Mouse (Mus musculus) cerebral cortex, adult 2 months (tissue): Measurements from ENCODE around the gene Rab27a.

ENCODE experiments used
- WGBS: fragments of 180-500 bp; shearing (Covaris S2); methylation state at CpG from one replicate; pipeline ENCODE4 v1.1.7; 2018; 5-methylcytosine and 5-hydroxymethylcytosine counted together

The Rab27a gene

GRCm38 (mm10) chr9:73091747-73092146 lies 47.1 kb downstream of the Rab27a start:
- 0% methylated on average over 1 of the region's 1 CpGs for WGBS

DNA sequence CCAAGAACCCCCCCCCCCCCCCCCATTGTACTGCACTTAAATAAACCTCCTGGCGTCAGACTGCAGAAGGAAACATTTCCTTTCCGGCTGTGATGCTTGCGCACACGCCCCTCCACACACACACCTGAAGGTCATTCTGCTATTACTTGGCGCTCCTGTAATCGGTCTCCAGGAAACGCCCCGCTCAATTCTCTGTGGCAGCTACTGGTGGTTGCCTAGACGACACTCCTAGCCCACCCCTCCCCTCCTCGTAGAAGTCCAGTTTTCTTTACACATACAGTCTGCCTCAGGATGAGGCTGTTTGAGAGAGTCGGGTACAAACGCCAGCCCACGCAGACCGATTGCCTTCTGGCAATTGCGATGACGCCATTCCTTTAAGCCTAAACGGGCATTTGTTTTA lies 49.9 kb downstream of the Rab27a start:
- 28% methylated on average over 17 of the region's 17 CpGs for WGBS

- 81% methylated on average over 2 of the region's 2 CpGs for WGBS
Measured at GRCm38 (mm10) chr9:73097898-73098297, 53.2 kb downstream of the Rab27a start.

- 84% methylated on average over 5 of the region's 5 CpGs for WGBS
Measured at GRCm38 (mm10) chr9:73101536-73101935, 56.9 kb downstream of the Rab27a start, which contains the start of gene Khdc3. TSS of gene Khdc3 (plus strand) at chr9:73101836.

DNA sequence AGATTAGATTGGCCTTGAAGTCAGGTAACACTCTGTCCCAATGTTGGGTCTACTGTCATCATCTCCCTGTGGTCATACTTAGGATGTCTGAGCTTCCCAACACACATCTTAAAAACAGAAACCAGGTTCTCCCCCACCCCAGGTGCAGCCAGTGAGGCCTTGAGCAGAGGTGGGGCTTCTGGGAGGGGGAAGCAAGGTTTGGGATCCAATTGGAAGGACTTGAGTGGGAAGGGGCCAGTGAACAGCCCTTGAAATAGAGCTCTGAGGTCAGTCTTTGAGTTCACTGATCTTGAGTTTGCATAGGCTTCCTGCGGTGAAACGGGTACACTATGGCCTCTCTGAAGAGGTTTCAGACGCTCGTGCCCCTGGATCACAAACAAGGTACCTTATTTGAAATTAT lies 57.5 kb downstream of the Rab27a start, which contains the start of gene Gm20509:
Gm20509 (plus strand) TSS at position 290 of the 400 bp plus-strand sequence.
- 96% methylated on average over 4 of the region's 4 CpGs for whole genome bisulfite sequencing

GRCm38 (mm10) chr9:73103159-73103879 lies 58.7 kb downstream of the Rab27a start:
- WGBS: 10% methylated on average over 60 of the region's 60 CpGs

DNA sequence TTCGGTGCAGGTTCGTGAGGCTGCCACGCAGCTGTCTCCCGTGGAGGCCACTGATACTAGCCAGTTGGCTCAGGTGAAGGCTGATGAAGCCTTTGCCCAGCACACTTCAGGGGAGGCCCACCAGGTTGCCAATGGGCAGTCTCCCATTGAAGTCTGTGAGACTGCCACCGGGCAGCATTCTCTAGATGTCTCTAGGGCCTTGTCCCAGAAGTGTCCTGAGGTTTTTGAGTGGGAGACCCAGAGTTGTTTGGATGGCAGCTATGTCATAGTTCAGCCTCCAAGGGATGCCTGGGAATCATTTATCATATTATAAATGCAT lies 59.2 kb downstream of the Rab27a start:
- WGBS: 55% methylated on average over 5 of the region's 5 CpGs

GRCm38 (mm10) chr9:73105141-73105540 lies 60.5 kb downstream of the Rab27a start:
- WGBS: 65% methylated on average over 1 of the region's 1 CpGs

- WGBS: under 1% methylated on average over 64 of the region's 64 CpGs
Measured at GRCm38 (mm10) chr9:73112919-73113906, 68.6 kb downstream of the Rab27a start, which contains the start of gene Rsl24d1. TSS of gene Rsl24d1 (plus strand) at chr9:73113426.

- WGBS: 83% methylated on average over 6 of the region's 6 CpGs
Measured at GRCm38 (mm10) chr9:73116704-73117103, 72.0 kb downstream of the Rab27a start.

- WGBS: 92% methylated on average over 4 of the region's 4 CpGs
Measured at GRCm38 (mm10) chr9:73118012-73118411, 73.4 kb downstream of the Rab27a start.

- WGBS: 49% methylated on average over 8 of the region's 8 CpGs
Measured at GRCm38 (mm10) chr9:73121735-73122134, 77.1 kb downstream of the Rab27a start.

DNA sequence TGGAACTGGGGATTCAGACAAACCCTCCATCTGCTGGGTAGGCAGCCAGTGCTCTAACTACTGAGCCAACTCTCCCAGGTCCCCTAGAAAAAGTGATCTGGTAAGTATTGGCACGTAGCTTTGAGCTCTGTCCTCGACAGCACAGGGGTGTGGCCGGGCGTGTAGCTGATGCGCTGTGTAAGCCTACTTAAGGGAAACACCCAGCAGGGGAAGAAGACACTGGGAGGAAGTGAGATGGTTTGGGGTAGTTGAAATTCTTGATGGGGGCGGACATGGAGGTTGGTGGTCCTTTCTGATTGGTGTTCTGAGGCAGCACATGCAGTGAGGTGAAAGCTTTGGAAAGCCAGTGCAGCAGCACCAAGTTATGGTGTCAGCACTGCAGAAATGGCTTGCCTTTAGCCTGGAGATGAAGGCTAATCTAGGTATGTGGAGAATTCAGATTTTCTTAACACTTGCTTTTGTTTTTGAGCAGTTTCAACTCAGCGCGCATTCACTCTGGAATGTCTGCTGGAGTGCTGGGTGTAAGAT lies 80.5 kb downstream of the Rab27a start:
- 93% methylated on average over 8 of the region's 8 CpGs for WGBS

DNA sequence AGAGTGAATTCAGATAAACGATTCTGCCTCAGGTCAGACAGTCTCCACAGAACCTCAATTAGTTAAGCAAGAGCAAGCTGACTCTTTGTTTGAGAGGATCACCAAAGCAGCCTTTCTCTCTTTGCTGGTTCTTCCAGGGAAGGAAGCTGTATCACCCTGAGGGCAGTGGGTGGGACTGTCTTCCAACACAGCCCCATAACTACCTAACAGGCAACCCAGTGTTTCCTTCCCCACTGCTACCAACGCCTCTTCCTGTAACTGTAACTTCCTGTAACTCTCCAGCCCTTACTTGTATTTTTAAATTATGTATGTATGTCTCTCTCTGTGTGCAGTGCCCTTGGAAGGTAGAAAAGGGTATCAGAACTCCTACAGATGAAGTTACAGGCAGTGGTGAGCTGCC lies 82.8 kb downstream of the Rab27a start:
- 81% methylated on average over 2 of the region's 2 CpGs for WGBS

DNA sequence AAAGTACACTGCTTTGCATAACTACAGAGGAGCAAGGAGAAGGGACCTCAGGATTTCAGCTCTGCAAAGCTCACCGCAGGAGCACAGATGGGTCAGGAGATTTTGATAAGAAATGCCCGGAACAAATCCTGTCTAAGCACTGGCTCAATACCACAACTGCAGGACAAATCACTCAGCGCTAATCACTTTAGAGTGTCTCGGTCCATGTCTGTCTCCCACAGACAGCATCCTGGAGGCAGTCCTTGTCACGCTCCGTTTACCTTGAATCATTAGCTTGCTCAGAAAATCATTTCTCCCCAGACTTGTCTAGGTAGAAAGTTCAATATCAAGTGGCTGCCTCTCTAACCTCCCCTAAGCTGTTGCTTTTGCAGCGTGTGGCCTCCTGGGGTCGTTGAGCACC lies 85.2 kb downstream of the Rab27a start:
- 88% methylated on average over 8 of the region's 8 CpGs for WGBS

DNA sequence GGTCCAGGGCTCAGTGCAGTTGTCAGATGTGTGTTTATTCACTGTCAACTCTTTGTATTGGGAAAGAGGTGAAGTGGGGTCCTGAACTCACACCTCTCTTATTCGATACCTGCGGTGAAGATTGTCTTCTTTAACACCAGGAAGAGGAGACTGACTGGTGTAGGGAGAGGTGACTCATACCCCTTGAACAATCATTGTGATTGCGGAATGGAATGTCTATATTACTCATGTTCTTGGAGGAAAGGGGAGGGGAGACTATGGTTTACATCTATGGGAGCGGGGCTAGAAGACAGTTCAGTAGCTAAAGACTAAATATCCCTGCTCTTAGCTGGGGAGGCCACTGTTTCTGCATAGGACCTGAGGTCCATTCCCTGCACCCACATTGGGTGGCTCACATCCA lies 85.9 kb downstream of the Rab27a start:
- WGBS: 85% methylated on average over 4 of the region's 4 CpGs

DNA sequence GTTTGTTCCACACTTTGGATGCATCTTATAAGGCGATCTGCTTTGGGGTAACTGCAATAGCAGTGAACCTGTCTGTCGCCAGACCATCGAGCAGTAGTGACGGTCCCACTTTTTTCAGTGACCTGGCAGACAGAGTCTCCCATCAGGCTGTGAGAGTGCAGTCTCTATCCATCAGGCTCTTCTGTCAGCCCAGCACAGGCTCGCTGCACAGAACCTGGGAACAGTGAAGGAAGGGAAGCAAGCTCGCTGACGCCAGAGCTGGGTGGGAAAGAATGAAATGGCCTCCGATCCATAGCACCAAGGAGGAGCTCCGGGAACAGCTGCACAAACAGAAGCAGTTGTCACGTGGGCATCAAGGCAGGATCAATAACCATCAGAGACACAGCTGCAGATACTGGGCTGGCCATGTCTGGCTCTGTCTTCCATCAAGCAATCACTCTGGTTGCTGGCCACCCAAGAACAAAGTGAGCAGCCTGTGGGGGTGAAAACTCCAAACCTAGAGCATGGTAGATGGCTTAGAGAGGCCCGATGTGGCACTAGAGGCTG lies 92.8 kb downstream of the Rab27a start:
- 83% methylated on average over 11 of the region's 11 CpGs for WGBS
